Mouse (Mus musculus) embryo, embryonic 9.5 days (tissue): Measurements from ENCODE around the gene Pitpnm3.
"Not testable (repeated sequence)": the region's sequence is repeated elsewhere in the genome, so short reads cannot be mapped to it uniquely, and the experiment has no call there.

Source experiments
- DNase-seq: peaks from one replicate; pipeline ENCODE4 v3.0.0-alpha.2; 2017; ENCODE audit errors: extremely low spot score

The Pitpnm3 gene

DNA sequence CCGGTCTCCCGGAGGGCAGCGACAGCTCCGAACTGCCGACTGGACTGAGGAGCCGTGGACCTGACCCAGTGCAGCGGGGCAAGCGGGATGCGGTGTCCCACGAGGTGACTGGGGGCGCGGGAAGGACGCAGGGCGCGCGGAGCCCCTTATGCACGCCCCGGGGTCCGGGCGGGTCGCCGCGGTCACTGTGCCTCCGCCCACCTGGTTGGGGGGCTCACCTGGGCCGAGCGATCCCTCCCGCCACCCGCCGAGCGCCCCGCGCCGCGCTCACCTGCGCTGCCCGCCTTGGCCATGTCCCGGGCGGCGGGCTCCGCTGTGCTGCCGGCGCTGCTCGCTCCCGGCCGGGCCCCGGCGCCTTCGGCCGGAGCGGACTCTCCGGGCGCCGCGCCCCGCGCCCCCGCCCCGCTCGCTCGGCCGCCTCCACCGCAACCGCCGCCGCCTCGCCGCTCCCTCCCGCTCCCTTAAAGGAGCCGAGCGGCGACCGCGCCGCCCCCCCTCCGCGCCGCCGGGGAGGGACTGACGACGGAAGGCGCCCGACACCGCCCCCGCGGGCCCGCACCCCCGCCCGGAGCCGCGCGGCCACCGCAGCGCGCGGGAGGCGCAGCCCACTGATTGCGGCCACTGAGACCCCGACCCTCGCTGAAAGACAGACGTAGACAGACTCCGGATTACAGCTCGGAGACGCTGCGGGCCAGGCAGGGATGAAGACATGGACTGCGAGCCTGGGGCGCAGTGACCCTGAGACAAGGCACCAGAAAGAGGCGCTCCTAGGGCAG, at the start of gene Pitpnm3:
Gene Pitpnm3, minus strand, starts transcription at position 396 of the 776 bp plus-strand sequence.
- DNase-seq: peak; percentile 46

DNA sequence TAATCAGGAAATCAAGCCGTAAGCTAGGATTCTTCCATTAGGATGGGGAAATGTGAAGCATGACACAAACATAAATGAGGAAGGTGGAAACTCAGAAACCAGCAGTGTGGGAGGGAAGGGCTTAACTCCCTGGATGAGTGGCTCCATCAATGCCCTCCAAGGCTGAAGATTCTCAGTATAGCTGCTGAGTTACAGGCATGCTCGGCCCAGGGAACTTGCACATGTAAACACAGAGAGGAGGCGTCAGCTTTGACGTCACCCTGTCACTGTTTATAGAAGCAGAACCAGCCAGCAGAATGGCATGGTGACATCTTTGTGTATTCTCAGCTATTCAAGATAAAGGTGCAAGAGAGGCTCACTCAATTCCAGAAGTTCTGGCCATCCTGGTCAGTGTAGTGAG, 48.7 kb upstream of the Pitpnm3 start:
- DNase-seq: no peak

DNA sequence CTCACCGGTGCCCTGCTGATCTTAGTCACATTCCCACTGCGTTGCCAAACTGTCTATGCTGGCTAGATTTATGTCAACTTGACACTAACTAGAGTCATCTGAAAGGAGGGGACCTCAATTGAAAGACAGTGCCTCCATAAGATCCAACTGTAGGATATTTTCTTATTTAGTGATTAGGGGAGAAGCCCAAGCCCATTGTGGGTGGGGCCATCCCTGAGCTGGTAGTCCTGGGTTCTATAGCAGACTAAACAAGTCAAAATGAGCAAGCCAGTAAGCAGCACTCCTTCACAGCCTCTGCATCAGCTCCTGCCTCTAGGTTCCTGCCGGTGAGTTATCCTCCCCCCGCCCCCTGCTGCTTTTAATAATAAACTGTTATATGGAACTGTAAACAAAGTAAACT, 45.6 kb upstream of the Pitpnm3 start:
- DNase-seq: no peak

DNA sequence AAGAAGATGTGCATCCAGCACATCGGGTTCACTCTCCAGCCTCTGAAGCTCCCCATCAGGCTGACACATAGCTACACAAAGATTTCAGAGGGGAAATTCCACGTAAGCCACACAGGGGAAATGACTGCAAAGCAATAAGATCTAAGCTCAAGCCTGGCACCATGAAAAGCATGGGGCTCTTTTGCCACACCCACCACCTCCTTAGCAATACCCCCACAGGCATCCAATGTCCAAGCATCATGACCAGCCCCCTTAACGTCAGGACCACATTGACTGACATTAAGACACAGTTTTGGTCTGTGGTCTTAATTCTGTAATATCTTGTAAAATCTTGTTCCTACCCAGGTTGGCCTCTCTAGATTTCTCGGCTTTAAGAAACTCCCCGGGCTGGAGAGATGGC, 45.0 kb upstream of the Pitpnm3 start:
- DNase-seq: no peak

DNA sequence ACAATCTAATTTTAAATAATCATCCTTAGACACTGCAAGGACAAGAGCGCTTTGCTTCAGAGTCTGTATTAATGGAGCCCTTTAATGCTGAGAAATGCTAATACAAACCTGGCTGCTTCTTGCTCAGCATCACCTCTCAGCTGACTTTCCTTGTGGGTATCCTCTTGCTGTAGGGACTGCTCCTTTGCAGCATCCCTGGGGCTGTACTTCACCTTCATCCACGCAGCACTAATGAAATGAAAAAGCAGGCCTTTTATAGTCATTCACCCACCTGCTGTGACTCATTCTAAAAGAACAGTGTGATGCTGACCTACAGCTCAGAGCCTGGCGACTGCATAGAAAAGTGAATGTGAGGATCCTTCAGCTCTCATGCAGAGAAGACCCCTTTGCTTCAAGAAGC, 41.0 kb upstream of the Pitpnm3 start:
- peak; percentile 22 for DNase-seq

DNA sequence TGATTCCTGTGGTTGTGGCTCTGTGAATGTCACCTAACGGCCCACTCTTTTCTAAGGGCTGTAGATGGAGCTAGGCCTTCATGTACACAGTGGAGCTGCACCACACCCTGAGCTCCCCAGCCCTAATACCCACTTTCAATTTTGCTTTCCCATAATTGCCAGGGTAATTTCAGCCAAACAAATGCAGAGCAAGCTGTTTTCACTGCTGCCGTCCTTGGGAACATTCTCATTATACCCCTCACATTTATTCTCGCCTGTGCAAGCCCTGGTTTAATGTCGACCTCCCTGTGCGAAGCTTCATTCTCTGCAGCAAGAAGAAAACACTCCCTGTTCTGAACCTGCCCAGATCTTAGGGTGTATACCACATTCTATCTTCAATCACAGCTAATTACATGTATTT, 40.4 kb upstream of the Pitpnm3 start:
- DNase-seq: no peak

DNA sequence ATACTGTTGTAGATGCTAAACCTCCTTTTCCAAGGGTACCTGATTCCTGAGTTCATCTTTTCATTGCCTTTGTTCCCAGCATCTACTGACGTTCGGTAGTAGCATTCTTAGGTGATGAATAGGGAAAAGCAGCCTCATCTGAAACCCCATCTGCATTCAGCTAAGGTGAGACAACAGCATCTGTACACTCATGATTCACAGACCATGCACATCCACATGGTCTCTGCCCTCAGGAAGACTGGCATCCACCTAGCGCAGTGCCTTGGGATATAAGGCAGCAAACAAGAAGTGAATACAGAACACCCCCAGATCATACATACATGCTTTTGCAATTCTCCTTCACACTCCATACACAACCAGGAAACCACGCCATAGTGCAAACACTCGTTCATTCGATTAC, 39.1 kb upstream of the Pitpnm3 start:
- DNase-seq: no peak

DNA sequence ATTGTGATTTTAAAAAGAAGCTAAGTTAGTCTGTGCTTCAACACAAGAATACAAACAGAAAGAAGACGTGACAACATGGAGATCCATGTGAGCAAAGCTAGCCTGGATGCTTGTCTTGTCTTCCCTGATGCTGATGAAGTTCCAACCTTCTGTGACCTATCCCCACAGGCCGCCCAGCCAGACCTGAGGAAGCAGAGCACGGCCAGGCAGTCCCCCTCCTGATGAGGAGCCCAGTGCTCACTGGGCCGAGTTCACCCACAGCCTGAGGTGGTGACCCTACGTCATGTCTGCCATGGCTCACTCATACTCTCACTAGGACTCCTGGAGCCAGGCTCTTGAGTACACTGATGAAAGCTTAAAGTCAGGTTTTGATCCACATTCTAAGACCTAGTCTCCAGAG, 37.9 kb upstream of the Pitpnm3 start:
- no peak for DNase-seq

DNA sequence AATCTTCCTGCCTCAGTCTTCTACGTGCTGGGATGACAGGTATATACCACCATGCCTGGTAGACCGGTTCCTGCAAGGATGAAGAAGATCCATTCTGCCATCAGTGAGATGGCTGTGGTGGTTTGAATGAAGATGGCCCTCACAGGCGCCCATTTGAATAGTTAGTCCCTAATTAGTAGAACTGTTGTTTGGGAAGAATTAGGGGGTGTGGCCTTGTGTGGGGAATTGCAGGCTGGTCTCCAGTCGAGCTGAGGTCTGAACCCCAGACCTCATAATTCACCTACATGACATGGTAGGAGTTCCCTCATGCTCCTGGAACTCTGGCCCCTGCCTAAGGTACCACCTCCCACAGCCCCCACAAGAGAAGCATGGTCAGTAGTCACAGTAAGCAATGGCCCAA, 36.3 kb upstream of the Pitpnm3 start:
- not testable (repeated sequence) for DNase-seq

DNA sequence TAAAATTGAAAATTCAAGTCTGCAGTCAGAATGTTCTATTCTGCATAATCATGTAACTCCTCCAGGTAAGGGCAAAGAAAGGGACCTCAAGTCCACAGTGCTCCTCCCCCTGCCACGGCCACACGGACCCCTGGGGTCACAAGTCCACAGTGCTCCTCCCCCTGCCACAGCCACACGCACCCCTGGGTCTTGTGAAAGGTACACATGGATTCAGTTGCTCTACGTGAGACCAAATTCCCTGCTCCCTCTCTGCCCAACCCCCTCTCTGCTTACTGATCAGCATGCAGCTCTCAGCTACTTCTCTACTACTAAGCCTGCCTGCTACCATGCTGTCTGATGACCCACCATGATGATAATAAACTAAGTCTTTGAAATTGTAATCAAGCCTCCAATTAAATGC, 34.3 kb upstream of the Pitpnm3 start:
- DNase-seq: no peak

DNA sequence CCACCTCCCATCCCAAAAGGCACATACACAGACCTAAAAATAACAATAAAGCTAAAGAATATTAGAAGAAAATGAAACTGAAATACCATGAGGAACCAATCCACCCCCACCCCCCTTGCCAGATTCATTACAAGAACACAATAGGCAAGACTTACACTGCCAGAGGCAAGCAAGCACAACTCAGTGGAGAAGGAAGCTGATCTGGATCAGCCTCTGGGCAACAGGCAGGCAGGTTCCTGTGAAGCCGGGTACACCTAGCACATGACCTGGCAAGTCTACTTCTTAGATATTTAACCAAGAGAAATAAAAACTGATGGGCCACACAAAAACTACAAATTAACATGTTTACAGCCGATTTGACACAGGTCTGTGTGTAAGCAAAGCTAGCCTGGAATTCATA, 27.6 kb upstream of the Pitpnm3 start:
- no peak for DNase-seq

DNA sequence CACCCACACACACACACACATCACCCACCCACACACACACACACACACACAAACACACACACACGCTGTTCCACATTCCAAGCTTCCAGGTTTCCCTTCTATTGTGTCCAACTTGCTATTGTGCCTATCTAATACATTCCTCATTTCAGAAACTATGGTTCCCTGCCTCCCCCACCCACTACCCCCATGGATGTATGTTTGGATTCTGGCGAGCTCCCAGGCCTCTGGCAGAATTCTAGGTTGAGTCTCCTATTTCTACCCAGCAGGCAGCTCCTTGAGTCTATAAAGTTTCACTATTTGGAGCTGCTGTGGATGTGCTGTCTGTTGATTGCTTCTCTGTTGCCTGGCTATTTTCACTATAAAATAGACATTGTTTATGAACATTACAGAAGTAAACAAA, 21.0 kb upstream of the Pitpnm3 start:
- no peak for DNase-seq

DNA sequence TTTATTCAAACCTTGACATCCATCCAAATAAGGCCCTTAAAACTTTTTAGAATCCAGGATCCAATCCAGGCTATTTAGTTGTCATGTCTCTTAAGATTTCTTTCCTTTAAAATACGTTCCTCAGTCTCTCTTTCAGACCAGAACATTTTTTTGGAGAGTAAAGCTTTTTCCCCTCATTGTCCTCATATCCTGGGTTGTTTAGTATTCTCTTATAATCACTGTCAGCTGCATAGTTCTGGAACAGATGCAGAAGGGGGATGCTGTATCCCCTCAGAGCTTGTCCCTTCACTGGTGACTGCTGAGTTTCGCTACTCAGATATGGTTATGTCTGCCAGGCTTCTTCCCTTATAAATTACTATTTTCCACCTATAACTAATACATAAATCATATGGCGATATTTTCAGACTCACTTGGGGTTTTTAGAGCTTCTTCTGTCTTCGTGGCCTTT, 20.4 kb upstream of the Pitpnm3 start:
- DNase-seq: no peak

DNA sequence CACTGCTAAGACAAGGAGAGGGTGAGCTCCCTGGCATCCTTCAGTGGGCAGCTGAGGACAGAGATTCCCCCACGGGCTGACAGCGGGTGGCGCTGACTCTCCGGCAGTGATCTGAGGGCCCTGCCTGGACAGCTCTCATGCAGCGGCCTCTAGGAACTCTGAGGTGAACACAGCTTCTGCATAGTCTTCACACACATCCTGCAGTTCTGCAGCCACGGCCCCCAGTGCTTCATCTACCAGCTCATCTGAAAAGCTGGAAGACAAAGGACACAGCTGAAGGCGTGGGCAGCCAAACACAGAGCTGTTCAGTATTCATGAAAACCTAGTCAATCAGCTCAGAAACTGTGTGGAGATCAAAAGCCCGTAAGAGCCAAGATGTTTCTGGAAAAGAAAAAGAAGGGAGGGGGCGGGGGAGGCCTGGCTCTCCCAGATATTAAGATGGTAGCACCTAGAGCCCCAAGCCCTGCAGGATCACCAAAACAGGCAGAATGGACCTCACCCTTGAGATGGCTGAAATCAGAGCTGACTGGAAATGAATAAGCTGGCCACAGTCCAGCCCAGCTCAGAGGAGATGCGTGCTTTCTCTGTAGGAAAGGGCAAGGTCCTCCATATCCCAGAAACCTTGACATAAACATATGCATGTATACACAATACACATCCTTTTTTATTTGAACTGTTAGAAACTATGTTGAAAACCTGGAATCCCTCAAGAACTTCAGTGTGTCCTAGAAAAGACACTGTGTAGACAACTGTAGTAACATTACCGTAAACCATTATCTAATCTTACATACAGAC, 19.8 kb upstream of the Pitpnm3 start:
- DNase-seq: no peak

DNA sequence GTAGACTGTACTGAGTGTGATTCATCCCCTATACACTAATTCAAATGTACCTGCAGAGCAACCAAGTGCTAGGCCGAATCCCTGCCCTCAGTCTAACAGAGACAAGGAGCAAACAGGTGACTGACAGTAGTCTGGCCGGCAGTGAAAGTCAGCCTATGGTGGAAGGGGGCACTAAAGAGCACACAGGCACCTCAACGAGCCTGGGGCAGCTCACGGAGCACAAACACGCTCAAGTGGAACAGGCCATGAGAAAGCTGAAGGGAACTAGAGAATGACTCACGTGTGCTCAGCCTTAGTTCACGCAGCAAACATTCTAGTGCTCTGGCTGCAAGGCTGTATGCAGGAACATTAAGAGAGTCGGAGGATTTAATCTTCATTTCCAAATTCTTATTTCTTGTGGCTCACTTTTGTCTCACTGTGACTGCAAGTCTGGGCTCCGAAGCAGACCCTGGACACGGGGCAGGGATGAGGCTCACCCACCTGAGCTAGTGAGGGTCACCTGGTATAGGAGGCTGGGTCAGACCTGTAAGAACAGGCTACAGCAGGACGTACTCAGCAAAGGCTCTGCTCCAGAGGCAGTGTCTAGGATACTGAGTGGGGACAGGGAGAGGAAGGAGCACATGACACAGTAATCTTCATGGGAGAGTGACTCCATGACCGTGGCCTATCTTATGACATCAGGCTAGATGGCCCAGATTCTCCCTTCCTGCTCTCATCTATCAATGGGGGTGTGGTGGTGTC, 17.7 kb upstream of the Pitpnm3 start:
- no peak for DNase-seq

DNA sequence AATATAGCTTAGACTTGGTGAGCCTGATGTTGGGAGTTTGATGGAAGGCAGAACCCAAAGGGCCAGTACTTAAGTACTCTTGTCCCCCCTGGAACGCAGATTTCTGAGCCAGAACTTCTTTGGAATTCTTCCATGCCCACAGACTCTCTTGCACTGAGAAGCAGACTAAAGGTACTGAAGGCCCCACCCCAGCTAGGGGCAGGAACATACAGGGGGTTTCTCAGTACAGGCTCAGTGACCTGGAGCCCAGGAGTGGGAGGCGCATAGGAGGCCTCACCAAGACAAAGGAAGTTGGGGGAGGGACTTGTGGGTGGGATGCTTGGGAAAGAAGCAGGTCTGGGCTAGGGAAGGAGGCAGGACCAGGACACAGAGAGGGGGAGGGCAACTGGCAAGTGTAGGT, 15.5 kb upstream of the Pitpnm3 start:
- no peak for DNase-seq

DNA sequence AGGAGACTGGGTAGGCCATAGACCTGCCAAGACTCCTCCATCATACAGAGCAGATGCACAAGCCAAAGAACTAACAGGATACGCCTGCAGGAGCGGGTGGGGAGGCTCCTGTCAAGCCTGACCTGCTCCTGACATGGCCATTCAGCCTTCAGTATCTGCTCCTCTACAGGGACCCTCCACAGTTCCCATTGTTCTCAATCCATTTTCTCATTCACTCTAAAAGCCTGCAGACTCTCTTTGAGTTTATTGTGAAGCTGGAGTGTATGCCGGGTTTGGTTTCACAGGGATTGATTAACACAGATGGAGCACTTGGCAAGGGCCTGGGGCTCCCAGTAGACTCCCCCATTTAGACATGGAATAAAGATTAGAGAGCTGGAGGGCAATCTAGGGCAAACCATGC, 12.3 kb upstream of the Pitpnm3 start:
- no peak for DNase-seq

DNA sequence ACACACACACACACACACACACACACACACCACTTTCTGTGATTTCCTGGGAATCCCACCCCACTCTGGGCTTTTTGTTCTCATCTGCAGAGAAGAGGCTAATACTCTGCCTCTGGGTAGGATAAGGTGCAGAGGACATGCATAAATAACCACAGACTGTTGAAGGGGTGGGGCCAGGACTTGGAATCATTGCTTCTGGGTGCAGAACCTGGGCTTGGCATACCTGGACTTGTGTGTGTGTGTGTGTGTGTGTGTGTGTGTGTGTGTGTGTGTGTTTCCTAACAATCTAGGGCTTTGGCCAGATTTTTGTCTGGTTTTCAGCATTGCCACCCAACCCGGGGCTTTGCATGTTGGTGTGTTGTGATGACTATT, 10.3 kb upstream of the Pitpnm3 start:
- no peak for DNase-seq

DNA sequence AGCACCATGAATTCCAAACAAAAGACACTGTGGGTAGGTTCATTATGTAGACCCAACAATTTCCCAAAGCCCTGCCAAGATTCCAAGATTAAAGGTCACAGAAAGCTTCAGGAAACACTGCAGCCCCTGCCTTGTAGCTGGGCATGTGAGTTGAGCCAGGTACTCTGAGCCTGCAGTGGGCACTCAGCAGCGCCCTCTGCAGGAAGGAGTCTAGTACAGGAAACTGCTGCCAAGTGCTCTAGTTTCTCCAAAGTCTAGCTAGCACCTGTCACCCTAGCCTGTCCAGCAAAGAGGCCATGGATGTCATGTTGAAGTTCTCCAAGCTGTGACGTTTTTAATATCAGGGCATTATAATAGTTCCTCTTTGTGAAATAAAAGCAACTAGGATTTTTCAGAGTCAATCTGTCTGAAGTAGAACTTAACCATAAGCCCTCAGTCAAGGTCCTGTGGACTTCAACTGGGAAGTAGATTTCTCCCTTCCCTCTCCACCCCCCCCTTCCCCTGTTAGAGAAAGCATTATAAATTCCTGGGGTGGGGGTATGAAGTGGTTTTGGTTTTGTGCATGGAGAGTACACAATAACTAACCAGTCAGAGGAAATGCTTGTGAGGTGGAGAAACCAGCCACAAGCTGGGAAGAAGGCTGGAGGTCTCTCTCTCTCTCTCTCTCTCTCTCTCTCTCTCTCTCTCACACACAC, 9.8 kb upstream of the Pitpnm3 start:
- DNase-seq: no peak

DNA sequence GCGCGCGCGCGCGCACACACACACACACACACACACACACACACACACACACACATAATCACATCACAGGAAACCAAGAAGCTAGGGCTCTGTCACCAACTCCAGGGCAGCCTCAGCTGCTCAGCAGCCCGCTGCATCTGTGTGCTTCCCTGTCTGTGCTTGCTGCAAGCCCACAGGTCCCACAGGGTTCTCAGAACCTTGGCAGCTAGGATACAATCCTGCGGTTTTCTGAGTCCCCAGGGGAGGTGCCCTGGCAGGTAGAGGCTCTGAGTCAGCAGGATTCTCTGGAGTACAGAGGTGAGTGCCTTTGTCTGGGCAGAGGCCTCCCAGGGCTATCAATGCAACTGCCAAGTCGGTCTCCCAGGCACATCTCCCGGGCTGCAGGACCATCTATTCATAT, 7.3 kb upstream of the Pitpnm3 start:
- no peak for DNase-seq

DNA sequence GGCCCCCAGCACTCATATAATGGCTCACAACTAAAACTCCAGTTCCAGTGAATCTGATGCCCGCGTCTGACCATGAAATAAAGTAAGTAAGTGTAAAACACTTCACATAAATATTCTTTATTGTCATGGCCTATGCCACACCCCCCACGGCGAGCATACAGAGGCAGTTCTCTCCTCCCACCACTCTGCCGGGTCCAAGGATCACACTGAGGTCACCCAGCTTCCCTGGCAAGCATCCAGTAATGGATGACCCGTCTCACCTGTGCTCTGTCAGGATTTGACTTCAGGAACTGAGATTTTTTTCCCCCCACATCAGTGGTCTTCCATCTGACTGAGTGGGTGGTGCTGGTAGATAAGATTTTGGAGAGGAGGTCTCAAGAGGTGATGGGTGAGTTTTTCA, 4.6 kb upstream of the Pitpnm3 start:
- no peak for DNase-seq
